Mouse (Mus musculus) testis, postnatal 10 days (tissue): ENCODE results near the gene Ddx55.
A peak's percentile ranks its signal among the peaks of the same experiment; 100 is the strongest.

Source experiments
- DNase-seq: peaks from one replicate; pipeline ENCODE4 v3.0.0; 2021; ENCODE audit warnings: low spot score

The Ddx55 gene

DNA sequence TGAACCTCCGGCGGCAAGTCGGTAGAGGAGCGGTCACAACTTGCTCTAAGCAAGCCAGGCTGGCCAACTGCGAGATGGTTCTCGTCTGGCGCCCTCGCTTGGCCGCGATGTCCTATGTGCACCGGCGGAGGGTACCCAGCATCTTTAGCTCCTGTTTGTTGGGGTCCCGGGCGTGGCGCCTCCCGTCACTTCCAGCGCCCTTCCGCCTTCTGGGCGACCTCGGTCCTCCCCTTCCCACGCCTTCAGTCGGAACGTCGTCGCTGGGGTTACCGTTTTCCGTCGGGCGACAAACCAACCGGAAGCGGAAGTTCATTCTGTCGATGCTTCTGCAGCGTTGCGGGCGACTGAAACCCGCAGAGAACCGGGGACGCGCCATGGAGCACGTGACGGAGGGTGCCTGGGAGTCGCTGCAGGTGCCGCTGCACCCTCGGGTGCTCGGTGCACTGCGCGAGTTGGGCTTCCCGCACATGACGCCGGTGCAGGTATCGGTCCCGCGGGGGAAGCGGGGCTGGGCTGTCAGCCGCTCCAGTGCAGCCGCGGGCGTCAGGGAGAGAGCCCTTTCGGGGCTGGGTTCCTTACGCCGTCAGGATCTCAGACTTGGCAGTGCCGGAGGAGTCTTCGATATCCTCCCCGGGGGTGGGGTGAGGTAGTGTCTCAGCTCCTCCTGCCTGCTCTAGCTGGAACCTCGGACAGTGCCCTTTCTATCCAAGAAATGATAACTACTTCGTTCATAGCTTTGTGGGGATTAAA lies at the start of gene Ddx55:
Ddx55 (plus strand) TSS at position 307 of the 750 bp plus-strand sequence.
- peak; percentile 89 for DNase-seq

- DNase-seq: no peak
These were observed 48.9 kb upstream of the Ddx55 start for GRCm38 (mm10) chr5:124503742-124504141.

GRCm38 (mm10) chr5:124505235-124505634 lies 47.4 kb upstream of the Ddx55 start:
- DNase-seq: no peak

- DNase-seq: no peak
These were observed 45.8 kb upstream of the Ddx55 start for GRCm38 (mm10) chr5:124506731-124507359.

DNA sequence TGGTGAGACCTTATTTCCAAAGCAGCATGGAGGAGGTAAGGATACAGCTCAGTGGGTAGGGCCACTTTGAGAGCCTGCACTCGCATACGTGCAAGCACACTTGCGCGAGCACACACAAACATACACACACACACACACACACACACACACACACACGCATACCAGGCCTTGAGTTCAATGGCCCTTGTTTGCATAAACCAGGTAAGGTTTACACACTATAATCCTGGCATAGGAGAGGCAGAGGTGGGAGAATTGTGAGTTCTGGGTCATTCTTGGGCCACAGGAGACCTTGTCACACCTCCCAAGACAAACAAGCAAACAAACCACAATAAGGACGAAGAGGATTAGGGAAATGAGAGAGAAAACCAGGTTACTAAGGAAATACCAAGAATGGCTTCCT lies 43.5 kb upstream of the Ddx55 start:
- no peak for DNase-seq

DNA sequence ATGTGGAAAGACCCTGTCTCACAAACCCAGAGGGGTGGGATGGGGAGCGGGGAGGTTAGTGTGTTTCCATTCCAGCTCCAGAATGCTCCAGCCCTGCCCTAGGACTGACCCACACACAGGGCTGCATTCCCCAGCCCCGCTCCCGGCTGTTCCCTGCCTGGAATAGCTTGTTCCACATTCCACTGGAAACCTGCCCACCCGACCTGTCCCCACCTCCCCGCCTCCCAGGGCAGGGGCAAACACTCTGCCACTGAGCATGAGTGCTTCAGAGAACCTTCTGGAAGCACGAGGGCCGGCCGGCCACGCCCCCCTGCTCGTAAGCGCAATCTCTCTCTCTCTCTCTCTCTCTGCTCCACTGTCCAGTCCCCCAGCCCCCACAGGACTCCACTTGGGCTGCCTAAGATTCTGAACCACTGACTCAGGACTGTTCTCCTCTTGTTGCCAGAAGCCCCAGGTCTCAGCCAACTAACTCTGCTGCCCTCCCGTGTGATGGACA lies 42.9 kb upstream of the Ddx55 start:
- DNase-seq: peak; percentile 78

DNA sequence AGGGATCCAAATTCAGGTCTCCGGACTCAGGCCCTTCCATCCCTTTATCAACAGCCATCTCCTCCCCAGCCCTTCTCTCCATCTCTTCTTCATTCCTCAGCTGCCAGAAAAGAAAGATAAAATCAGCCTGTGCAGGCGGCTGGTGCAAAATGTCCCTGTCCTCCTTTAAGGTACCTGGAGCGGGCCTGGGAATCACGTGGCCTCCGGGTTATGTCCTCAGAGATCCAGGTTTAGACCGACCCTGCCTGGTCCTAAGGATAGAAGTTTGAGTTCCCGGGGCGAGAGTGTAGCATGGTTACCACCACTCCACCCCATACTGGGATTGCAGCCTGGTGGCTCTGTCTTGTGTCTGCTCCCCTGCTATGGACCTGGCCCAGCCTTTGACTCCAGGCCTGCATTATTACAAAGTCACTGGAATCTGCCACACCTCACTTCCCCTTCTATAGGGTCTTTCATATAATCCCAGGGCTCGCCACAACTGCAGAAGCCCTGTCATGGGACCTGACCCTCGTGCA lies 42.1 kb upstream of the Ddx55 start:
- DNase-seq: no peak

DNA sequence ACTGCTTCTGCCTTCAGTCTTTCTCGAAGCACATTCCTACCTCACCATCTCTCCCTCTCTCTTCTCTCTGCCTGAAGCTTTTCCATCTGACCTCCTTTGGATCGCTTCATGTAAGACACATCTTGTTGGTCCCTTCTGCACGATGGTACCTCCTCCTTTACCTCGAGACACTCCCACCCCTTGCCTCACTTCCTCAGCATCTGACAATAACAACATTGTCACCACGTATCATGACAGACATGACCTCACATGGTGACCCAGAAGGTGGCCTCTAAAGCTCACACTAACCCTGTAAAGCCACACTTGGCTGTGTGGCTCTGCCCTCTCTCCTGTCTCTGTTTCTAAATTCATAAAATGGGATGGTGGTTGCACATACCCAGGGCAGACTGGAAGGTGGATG lies 36.9 kb upstream of the Ddx55 start:
- no peak for DNase-seq

GRCm38 (mm10) chr5:124518648-124519047 lies 34.0 kb upstream of the Ddx55 start:
- no peak for DNase-seq

- DNase-seq: no peak
These were observed 31.1 kb upstream of the Ddx55 start for GRCm38 (mm10) chr5:124521588-124521987.

- DNase-seq: no peak
These were observed 29.6 kb upstream of the Ddx55 start for GRCm38 (mm10) chr5:124523032-124523431.

GRCm38 (mm10) chr5:124524943-124525342 lies 27.7 kb upstream of the Ddx55 start:
- DNase-seq: no peak

GRCm38 (mm10) chr5:124528351-124528750 lies 24.3 kb upstream of the Ddx55 start:
- DNase-seq: no peak

DNA sequence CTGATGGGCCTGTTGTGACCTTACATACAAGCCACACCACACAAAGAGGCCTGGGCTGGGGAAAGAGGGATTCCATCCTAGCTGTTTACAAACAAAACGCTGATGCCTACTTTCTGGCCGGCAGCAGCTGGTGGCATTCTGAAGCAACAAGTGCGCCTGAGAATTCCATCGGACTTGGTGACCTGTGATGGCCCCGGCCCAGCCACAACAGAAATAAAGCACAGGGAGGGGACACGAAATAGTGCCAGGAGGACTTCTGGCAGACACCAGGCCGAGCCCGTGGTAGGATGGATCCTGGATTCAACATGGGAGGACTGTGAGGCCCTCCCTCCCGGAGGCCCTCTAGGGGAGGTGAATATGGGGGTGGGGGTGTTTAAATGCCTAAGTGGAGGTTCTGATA lies 23.9 kb upstream of the Ddx55 start:
- DNase-seq: no peak

DNA sequence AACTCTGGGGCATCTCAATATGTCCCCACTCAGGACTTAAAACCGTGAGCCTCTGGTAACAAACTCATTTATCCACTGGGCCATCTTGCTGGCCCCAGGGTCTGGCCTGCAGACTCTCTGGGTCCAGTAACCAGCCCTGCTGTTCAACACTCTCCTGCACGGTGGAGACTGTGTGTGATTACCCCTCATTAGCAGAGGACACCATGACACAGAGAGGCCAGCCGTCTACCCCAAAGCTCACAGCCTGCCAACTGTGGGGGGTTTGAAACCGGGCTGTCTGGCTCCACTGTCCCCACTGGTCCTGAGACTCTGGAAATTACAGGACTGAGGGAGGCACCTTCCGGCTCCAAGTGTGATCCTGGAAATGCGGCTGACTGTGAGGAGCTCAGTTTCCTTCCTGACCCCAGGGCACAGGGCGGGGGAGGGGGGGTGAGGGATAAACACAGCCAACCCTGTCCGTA lies 23.4 kb upstream of the Ddx55 start:
- DNase-seq: no peak

GRCm38 (mm10) chr5:124529697-124530096 lies 23.0 kb upstream of the Ddx55 start:
- no peak for DNase-seq

GRCm38 (mm10) chr5:124530655-124531582 lies 21.7 kb upstream of the Ddx55 start, which contains the start of gene Rilpl1:
Rilpl1 (minus strand) TSS chr5:124531391.
- peak; percentile 88 for DNase-seq

DNA sequence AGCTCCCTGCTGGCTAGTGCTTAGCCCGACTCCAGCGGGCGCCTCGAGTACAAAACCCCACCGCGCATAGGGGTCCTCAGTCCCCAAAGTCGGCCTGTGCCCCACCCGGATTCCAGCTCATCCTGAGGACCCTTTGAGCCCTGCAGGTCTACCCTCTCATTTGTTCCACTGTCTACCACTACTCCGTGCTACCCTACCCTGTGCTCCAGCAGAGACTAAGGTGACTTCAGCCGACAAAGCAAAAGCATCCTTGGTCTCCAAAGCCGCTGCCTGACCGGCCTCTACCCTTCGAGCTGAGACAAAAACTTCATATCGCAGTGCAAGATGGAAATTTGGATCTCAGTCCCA lies 21.1 kb upstream of the Ddx55 start:
- no peak for DNase-seq

- no peak for DNase-seq
These were observed 20.2 kb upstream of the Ddx55 start for GRCm38 (mm10) chr5:124532451-124532850.

DNA sequence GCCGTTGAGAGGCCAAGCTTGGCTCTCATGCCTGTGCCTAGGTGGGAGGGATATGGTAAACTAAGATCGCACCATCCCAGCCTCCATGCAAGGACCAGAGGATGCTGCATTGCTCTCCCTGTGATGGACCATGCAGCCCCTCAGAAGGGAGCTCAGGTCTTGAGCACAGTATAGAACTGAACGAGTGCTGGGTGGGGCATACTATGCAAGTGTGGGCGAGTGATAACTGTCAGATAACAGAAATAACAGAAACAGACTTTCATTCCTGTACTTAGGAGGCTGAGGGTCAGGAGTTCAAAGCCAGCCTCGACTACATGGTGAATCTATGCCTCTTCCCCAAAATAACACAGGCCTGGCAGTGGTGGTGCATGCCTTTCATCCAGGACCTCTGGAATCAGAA lies 17.6 kb upstream of the Ddx55 start:
- DNase-seq: no peak

GRCm38 (mm10) chr5:124536776-124537175 lies 15.9 kb upstream of the Ddx55 start:
- peak; percentile 66 for DNase-seq
